Mouse (Mus musculus): ENCODE results near the gene Gm4491. TPM values are rescaled to one million over a fixed set of nuclear protein-coding genes. Genes with fewer than 3 reads are reported as not detected.

The Gm4491 gene
- polyA plus RNA-seq (2012; rRNA removed): not detected in 2 replicates

GRCm38 (mm10) chr14:57115823-57116544 is at the start of gene Gm4491:
TSS of gene Gm4491 (minus strand) at chr14:57115883.
- WGBS: 52% methylated on average over 13 of the region's 13 CpGs
- H3K27ac ChIP-seq (ENCODE audit: control insufficient read depth, insufficient read depth, low read length): no peak within 1 kb of the TSS
- DNase-seq: no peak
- H3K36me3 ChIP-seq (ENCODE audit: control insufficient read depth, insufficient read depth, low read length): no peaks in the 10 kb centered on the region
- H3K4me3 ChIP-seq (ENCODE audit: control insufficient read depth, insufficient read depth, low read length): no peak within 1 kb of the TSS
- TF ChIP-seq CTCF (IDR thresholded peaks at IDR 0.05; ENCODE audit: borderline replicate concordance, control insufficient read depth, extremely low read depth, insufficient read depth, low read length, poor library complexity) (no peak), POLR2A (IDR thresholded peaks at IDR 0.05; ENCODE audit: control insufficient read depth, extremely low read depth, insufficient read depth, low read length, poor library complexity) (no peak)
- no peaks in the 10 kb centered on the region for H3K27me3 ChIP-seq (ENCODE audit: control insufficient read depth, insufficient read depth, low read length)
- H3K4me1 ChIP-seq (replicated peaks; ENCODE audit: control insufficient read depth, insufficient read depth, low read length): no peaks in the 10 kb centered on the region

GRCm38 (mm10) chr14:57161833-57162232 is 46.1 kb upstream of the Gm4491 start:
- Histone ChIP-seq H3K4me1 (replicated peaks; ENCODE audit: control insufficient read depth, insufficient read depth, low read length) (no peaks in the 10 kb centered on the region), H3K27ac (ENCODE audit: control insufficient read depth, insufficient read depth, low read length) (no peak overlapping the region), H3K27me3 (ENCODE audit: control insufficient read depth, insufficient read depth, low read length) (no peaks in the 10 kb centered on the region), H3K4me3 (ENCODE audit: control insufficient read depth, insufficient read depth, low read length) (no peak overlapping the region), H3K36me3 (ENCODE audit: control insufficient read depth, insufficient read depth, low read length) (no peaks in the 10 kb centered on the region)
- DNase-seq: no peak
- TF ChIP-seq CTCF (IDR thresholded peaks at IDR 0.05; ENCODE audit: borderline replicate concordance, control insufficient read depth, extremely low read depth, insufficient read depth, low read length, poor library complexity) (no peak), POLR2A (IDR thresholded peaks at IDR 0.05; ENCODE audit: control insufficient read depth, extremely low read depth, insufficient read depth, low read length, poor library complexity) (no peak)
- 70% methylated on average over 2 of the region's 2 CpGs for WGBS

- 93% methylated on average over 4 of the region's 4 CpGs for WGBS
- no peaks in the 10 kb centered on the region for H3K4me1 ChIP-seq (replicated peaks; ENCODE audit: control insufficient read depth, insufficient read depth, low read length)
- H3K27ac ChIP-seq (ENCODE audit: control insufficient read depth, insufficient read depth, low read length): no peak overlapping the region
- H3K36me3 ChIP-seq (ENCODE audit: control insufficient read depth, insufficient read depth, low read length): no peaks in the 10 kb centered on the region
- H3K4me3 ChIP-seq (ENCODE audit: control insufficient read depth, insufficient read depth, low read length): no peak overlapping the region
- no peaks in the 10 kb centered on the region for H3K27me3 ChIP-seq (ENCODE audit: control insufficient read depth, insufficient read depth, low read length)
- DNase-seq: no peak
- TF ChIP-seq CTCF (IDR thresholded peaks at IDR 0.05; ENCODE audit: borderline replicate concordance, control insufficient read depth, extremely low read depth, insufficient read depth, low read length, poor library complexity) (no peak), POLR2A (IDR thresholded peaks at IDR 0.05; ENCODE audit: control insufficient read depth, extremely low read depth, insufficient read depth, low read length, poor library complexity) (no peak)
Observed at GRCm38 (mm10) chr14:57161201-57161600, 45.5 kb upstream of the Gm4491 start.

- no peak for TF ChIP-seq CTCF (IDR thresholded peaks at IDR 0.05; ENCODE audit: borderline replicate concordance, control insufficient read depth, extremely low read depth, insufficient read depth, low read length, poor library complexity)
- TF ChIP-seq POLR2A (IDR thresholded peaks at IDR 0.05; ENCODE audit: control insufficient read depth, extremely low read depth, insufficient read depth, low read length, poor library complexity): no peak
- H3K36me3 ChIP-seq (ENCODE audit: control insufficient read depth, insufficient read depth, low read length): no peaks in the 10 kb centered on the region
- no peaks in the 10 kb centered on the region for H3K4me1 ChIP-seq (replicated peaks; ENCODE audit: control insufficient read depth, insufficient read depth, low read length)
- no peaks in the 10 kb centered on the region for H3K27me3 ChIP-seq (ENCODE audit: control insufficient read depth, insufficient read depth, low read length)
- 72% methylated on average over 6 of the region's 6 CpGs for WGBS
- no peak overlapping the region for H3K4me3 ChIP-seq (ENCODE audit: control insufficient read depth, insufficient read depth, low read length)
- DNase-seq: no peak
- no peak overlapping the region for H3K27ac ChIP-seq (ENCODE audit: control insufficient read depth, insufficient read depth, low read length)
Observed at GRCm38 (mm10) chr14:57154916-57155315, 39.2 kb upstream of the Gm4491 start.

- Histone ChIP-seq H3K27ac (ENCODE audit: control insufficient read depth, insufficient read depth, low read length) (no peak overlapping the region), H3K27me3 (ENCODE audit: control insufficient read depth, insufficient read depth, low read length) (no peaks in the 10 kb centered on the region), H3K4me1 (replicated peaks; ENCODE audit: control insufficient read depth, insufficient read depth, low read length) (no peaks in the 10 kb centered on the region), H3K4me3 (ENCODE audit: control insufficient read depth, insufficient read depth, low read length) (no peak overlapping the region), H3K36me3 (ENCODE audit: control insufficient read depth, insufficient read depth, low read length) (no peaks in the 10 kb centered on the region)
- DNase-seq: no peak
- TF ChIP-seq CTCF (IDR thresholded peaks at IDR 0.05; ENCODE audit: borderline replicate concordance, control insufficient read depth, extremely low read depth, insufficient read depth, low read length, poor library complexity): no peak
- TF ChIP-seq POLR2A (IDR thresholded peaks at IDR 0.05; ENCODE audit: control insufficient read depth, extremely low read depth, insufficient read depth, low read length, poor library complexity): no peak
- 69% methylated on average over 4 of the region's 4 CpGs for WGBS
Observed at GRCm38 (mm10) chr14:57145741-57146140, 30.1 kb upstream of the Gm4491 start.

- Histone ChIP-seq H3K4me3 (ENCODE audit: control insufficient read depth, insufficient read depth, low read length) (no peak overlapping the region), H3K4me1 (replicated peaks; ENCODE audit: control insufficient read depth, insufficient read depth, low read length) (no peaks in the 10 kb centered on the region), H3K27me3 (ENCODE audit: control insufficient read depth, insufficient read depth, low read length) (peaks cover 4% of the 10 kb centered on the region; the same call in 1 of the 2 replicates), H3K27ac (ENCODE audit: control insufficient read depth, insufficient read depth, low read length) (no peak overlapping the region), H3K36me3 (ENCODE audit: control insufficient read depth, insufficient read depth, low read length) (no peaks in the 10 kb centered on the region)
- no peak for DNase-seq
- WGBS: 84% methylated on average over 8 of the region's 8 CpGs
- no peak for TF ChIP-seq CTCF (IDR thresholded peaks at IDR 0.05; ENCODE audit: borderline replicate concordance, control insufficient read depth, extremely low read depth, insufficient read depth, low read length, poor library complexity)
- no peak for TF ChIP-seq POLR2A (IDR thresholded peaks at IDR 0.05; ENCODE audit: control insufficient read depth, extremely low read depth, insufficient read depth, low read length, poor library complexity)
Observed at GRCm38 (mm10) chr14:57135265-57135664, 19.6 kb upstream of the Gm4491 start.

All from thymus, adult 2 months (tissue).